Mouse (Mus musculus) lung, embryonic 16.5 days (tissue): ENCODE measurements at regions not wholly inside any gene's neighbourhood (a gene's known extent, or its start where the extent isn't known, plus 50 kb on each side); places are given as distances from the start of the nearest gene placed in this dataset.

Source experiments
- ATAC-seq: fragments of 200-750 bp; cut with Nextera tagmentation; 2 replicates; pipeline ENCODE4 v1.8.0; 2017; ENCODE audit warnings: low read depth, mild to moderate bottlenecking, moderate library complexity
- H3K27ac ChIP-seq: fragments of 300-500 bp; sonication (generic); 2 replicates; pipeline ENCODE4 v1.5.1; 2014; ENCODE audit warnings: mild to moderate bottlenecking, control low read depth, low read length
- H3K27me3 ChIP-seq: fragments of 300-500 bp; sonication (generic); 2 replicates; pipeline ENCODE4 v1.6.1; 2014; ENCODE audit warnings: low read depth, low read length, mixed read lengths; ENCODE audit not compliant: control insufficient read depth, insufficient read depth
- H3K36me3 ChIP-seq: fragments of 300-500 bp; sonication (generic); 2 replicates; pipeline ENCODE4 v1.6.1; 2014; ENCODE audit warnings: low read length; ENCODE audit not compliant: control insufficient read depth, insufficient read depth
- H3K4me1 ChIP-seq: fragments of 300-500 bp; sonication (generic); replicated peaks from 2 replicates; pipeline ENCODE4 v1.6.1; 2014; ENCODE audit warnings: low read length, mixed read lengths; ENCODE audit not compliant: control insufficient read depth, insufficient read depth
- H3K4me2 ChIP-seq: fragments of 300-500 bp; sonication (generic); 2 replicates; pipeline ENCODE4 v1.6.1; 2014; ENCODE audit warnings: low read depth, low read length, control low read depth
- H3K4me3 ChIP-seq: fragments of 300-500 bp; sonication (generic); 2 replicates; pipeline ENCODE4 v1.5.1; 2014; ENCODE audit warnings: mild to moderate bottlenecking, low read length, control low read depth
- H3K9ac ChIP-seq: fragments of 300-500 bp; sonication (generic); 2 replicates; pipeline ENCODE4 v1.6.1; 2014; ENCODE audit warnings: low read length, control low read depth
- H3K9me3 ChIP-seq: fragments of 300-500 bp; sonication (generic); 2 replicates; pipeline ENCODE4 v1.6.1; 2016; ENCODE audit warnings: low read length; ENCODE audit not compliant: control insufficient read depth
- WGBS: fragments of 180-500 bp; shearing (Covaris S2); extraction: QIAGEN DNeasy Blood & Tissue Kit; methylation state at CpG from one replicate; pipeline ENCODE4 v1.1.7; 2014; 5-methylcytosine and 5-hydroxymethylcytosine counted together

DNA sequence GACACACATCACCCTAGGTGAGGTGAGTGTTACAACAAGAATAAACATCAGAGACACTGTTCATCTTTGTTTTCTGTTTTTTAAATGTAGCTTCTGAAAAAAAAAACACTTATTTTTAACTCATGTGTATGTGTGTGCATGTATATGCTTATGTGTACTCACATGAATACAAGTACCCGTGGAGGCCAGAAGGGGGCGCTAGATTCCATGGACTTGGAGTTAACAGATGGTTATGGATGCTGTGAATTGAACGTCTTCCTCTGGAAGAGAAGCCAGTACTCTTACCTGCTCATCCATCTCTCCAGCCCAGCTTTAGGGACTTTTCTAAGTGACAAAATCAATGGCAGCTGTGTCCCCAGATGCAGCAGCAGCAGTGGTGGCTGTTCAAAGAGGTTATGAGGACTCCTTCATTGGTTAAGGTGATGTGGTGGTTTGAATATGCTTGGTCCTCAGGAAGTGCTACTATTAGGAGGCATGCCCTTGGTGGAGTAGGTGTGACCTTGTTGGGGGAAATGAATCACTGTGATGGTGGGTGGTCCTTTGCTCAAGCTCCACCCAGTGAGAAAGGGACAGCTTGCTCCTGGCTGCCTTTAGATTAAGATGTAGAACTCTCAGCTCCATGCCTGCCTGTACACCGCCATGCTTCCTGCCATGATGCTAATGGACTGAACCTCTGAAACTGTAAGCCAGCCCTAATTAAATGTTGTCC, 56.1 kb upstream of the Tmem132d start:
- H3K27ac ChIP-seq: no peak overlapping the region
- H3K36me3 ChIP-seq: no peaks in the 10 kb centered on the region
- no peak for ATAC-seq
- no peak overlapping the region for H3K4me2 ChIP-seq
- 81% methylated on average over 4 of the region's 4 CpGs for WGBS
- no peak overlapping the region for H3K9ac ChIP-seq
- H3K27me3 ChIP-seq: peaks cover under 1% of the 10 kb centered on the region; the same call in 1 of the 2 replicates
- no peak overlapping the region for H3K4me3 ChIP-seq
- no peaks in the 10 kb centered on the region for H3K4me1 ChIP-seq
- H3K9me3 ChIP-seq: no peaks in the 10 kb centered on the region

DNA sequence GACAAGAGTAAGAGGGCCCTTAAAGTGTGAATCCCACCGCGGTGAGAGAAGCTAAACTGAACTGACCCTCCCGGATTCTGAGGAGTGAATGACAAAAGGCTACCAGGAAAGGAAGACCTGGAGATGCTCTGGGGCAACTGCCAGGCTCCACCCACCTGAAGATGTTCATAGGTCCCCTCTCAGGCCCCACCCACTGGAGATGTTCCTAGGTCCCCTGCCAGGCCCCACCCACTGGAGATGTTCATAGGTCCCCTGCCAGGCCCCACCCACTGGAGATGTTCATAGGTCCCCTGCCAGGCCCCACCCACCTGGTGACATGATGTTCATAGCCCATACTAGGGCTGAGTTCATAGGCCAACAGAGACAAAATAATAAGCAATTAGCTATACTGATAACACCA, 54.5 kb upstream of the Tmem132d start:
- Histone ChIP-seq H3K27me3 (peaks cover 16% of the 10 kb centered on the region), H3K9me3 (no peaks in the 10 kb centered on the region), H3K9ac (no peak overlapping the region), H3K4me1 (no peaks in the 10 kb centered on the region), H3K4me2 (no peak overlapping the region), H3K27ac (no peak overlapping the region), H3K4me3 (no peak overlapping the region), H3K36me3 (no peaks in the 10 kb centered on the region)
- no peak for ATAC-seq
- 73% methylated on average over 3 of the region's 3 CpGs for WGBS

GRCm38 (mm10) chr5:128484116-128484515, 51.2 kb upstream of the Tmem132d start:
- Histone ChIP-seq H3K4me3 (no peak overlapping the region), H3K9ac (no peak overlapping the region), H3K9me3 (no peaks in the 10 kb centered on the region), H3K27ac (no peak overlapping the region), H3K4me1 (no peaks in the 10 kb centered on the region), H3K27me3 (peaks cover 20% of the 10 kb centered on the region), H3K36me3 (no peaks in the 10 kb centered on the region), H3K4me2 (no peak overlapping the region)
- 35% methylated on average over 6 of the region's 6 CpGs for WGBS
- no peak for ATAC-seq

DNA sequence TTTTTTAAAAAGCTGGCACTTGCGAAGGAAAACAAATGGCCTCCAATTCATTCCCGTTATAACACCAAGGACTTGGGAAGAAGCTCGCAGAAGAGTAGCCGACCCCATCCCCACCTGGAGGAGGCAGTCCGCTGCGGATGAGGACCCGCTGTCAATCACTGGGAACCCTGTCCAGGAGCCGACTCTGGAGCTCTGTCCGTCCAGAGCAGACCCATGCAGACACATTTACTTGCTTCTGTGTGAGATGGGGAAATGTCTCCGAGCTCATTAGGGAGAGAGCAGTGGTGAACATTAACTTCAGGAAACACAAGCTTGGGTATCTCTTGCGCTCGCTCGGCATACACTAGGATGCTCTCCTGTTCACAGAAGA, 50.5 kb upstream of the Tmem132d start:
- Histone ChIP-seq H3K4me2 (no peak overlapping the region), H3K36me3 (no peaks in the 10 kb centered on the region), H3K4me1 (no peaks in the 10 kb centered on the region), H3K9ac (no peak overlapping the region), H3K27ac (no peak overlapping the region), H3K4me3 (no peak overlapping the region), H3K27me3 (peaks cover 20% of the 10 kb centered on the region), H3K9me3 (no peaks in the 10 kb centered on the region)
- WGBS: 9% methylated on average over 13 of the region's 13 CpGs
- no peak for ATAC-seq

DNA sequence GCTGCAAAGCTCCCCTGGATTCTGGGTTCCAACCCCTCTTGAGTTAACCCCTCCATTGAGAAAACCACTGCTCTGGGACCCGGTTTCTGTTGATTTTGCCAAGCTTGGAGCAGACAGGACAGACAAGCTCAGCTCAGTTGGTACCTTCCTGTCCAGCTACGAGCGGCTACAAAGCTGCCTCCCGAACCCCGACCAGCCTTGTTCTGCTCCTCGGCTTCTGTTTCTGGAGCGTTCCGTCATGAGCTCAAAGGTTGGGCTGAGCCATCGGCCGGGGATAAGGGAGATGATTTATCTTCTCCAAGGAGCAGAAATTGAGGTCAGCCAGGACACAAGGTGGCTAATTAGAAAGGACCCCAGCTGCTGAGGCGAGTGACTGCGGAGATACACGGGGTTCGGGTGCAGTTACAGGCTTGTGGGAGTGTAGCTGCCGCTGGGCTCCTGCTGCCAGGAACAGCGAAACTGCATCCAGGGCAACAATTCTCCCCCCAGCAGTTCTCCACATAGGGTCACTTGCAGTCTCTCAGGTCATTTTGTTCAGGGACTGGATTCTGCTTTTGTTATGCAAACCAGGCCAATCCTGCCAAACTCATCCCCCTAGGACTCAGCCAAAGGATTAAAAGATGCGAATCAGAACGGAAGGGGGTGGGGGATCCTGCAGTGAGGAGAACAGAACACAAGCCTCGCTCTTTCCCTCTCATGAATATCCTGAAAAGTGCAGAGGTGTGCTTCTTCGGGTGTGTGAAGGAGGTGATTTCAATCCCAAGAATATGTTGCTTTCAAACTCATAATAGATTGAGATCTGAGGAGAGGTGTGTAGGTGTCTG, 50.0 kb upstream of the Tmem132d start:
- Histone ChIP-seq H3K27ac (no peak overlapping the region), H3K4me1 (no peaks in the 10 kb centered on the region), H3K9ac (no peak overlapping the region), H3K4me3 (no peak overlapping the region), H3K27me3 (peaks cover 20% of the 10 kb centered on the region), H3K4me2 (no peak overlapping the region), H3K36me3 (no peaks in the 10 kb centered on the region), H3K9me3 (no peaks in the 10 kb centered on the region)
- 4% methylated on average over 20 of the region's 20 CpGs for WGBS
- ATAC-seq: no peak
